In the genomic region with DNA sequence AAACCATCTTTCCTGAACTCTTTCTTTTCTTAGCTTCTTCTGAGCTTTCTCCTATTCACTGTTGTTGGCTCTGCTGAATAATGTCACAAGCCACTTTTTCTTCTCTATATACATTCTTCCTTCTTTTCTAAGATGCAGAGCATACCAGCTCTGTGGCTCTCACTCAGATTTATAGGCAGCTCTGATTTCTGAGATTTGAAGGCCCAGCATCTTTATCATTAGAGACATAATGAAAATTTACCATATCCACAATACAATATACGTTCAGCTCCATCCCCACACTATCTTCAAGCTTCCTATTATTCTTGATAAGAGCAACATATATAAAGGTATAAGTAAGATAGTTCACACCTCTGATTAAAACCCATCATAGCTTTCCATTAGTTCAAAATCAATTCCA, we compare ENCODE assay signal across 27 mouse cellular contexts.
"Had no signal": no experiment of that assay in that cellular context is flagged by ENCODE, and none has a peak within 500 bp of the region (broad histone marks: within the 10 kb centered on the region; RNA-seq: fewer than 3 reads in every experiment).

No protein-coding gene starts in this region.

- H3K27me3 ChIP-seq: limb, embryonic 12.5 days; limb, embryonic 13.5 days; limb, embryonic 15.5 days; liver, embryonic 12.5 days; liver, embryonic 13.5 days; liver, embryonic 15.5 days; lung, embryonic 15.5 days; megakaryocyte, embryonic 14.5 days; midbrain, embryonic 12.5 days; midbrain, embryonic 13.5 days; midbrain, embryonic 15.5 days had no signal

- H3K4me3 ChIP-seq: limb, embryonic 10.5 days; limb, embryonic 12.5 days; limb, embryonic 13.5 days; limb, embryonic 15.5 days; liver, embryonic 12.5 days; liver, embryonic 13.5 days; liver, embryonic 15.5 days; lung, embryonic 15.5 days; megakaryocyte, embryonic 14.5 days; midbrain, embryonic 10.5 days; midbrain, embryonic 12.5 days; midbrain, embryonic 13.5 days; midbrain, embryonic 15.5 days; myocyte had no signal

- H3K9me3 ChIP-seq: limb, embryonic 10.5 days; limb, embryonic 12.5 days; limb, embryonic 13.5 days; limb, embryonic 15.5 days; liver, embryonic 12.5 days; liver, embryonic 13.5 days; liver, embryonic 15.5 days; lung, embryonic 15.5 days; megakaryocyte, embryonic 14.5 days; midbrain, embryonic 10.5 days; midbrain, embryonic 12.5 days; midbrain, embryonic 13.5 days; midbrain, embryonic 15.5 days had no signal

- DNase-seq: left cerebral cortex, postnatal 4 days; liver; liver, embryonic 13.5 days; liver, postnatal 0 days; lung, adult 18-20 months; lung, adult 2 months; lung, embryonic 14.5 days; lung, postnatal 10 days; lung, postnatal 14 days; lung, postnatal 36 days; lung, postnatal 4 days; midbrain, embryonic 14.5 days had no signal

- H3K4me1 ChIP-seq: limb, embryonic 10.5 days; limb, embryonic 12.5 days; limb, embryonic 13.5 days; limb, embryonic 15.5 days; liver, embryonic 12.5 days; liver, embryonic 13.5 days; liver, embryonic 15.5 days; lung, embryonic 15.5 days; megakaryocyte, embryonic 14.5 days; midbrain, embryonic 10.5 days; midbrain, embryonic 12.5 days; midbrain, embryonic 13.5 days; midbrain, embryonic 15.5 days had no signal

- H3K9ac ChIP-seq: limb, embryonic 12.5 days; limb, embryonic 13.5 days; limb, embryonic 15.5 days; liver, embryonic 12.5 days; liver, embryonic 13.5 days; liver, embryonic 14.5 days; liver, embryonic 15.5 days; liver, postnatal 0 days; lung, embryonic 14.5 days; lung, embryonic 15.5 days; midbrain, embryonic 12.5 days; midbrain, embryonic 13.5 days; midbrain, embryonic 15.5 days had no signal

- H3K27ac ChIP-seq: limb, embryonic 10.5 days; limb, embryonic 12.5 days; limb, embryonic 13.5 days; limb, embryonic 15.5 days; liver, embryonic 12.5 days; liver, embryonic 13.5 days; liver, embryonic 14.5 days; liver, embryonic 15.5 days; lung, embryonic 15.5 days; macrophage; midbrain, embryonic 10.5 days; midbrain, embryonic 12.5 days; midbrain, embryonic 13.5 days; midbrain, embryonic 15.5 days had no signal
